Mouse (Mus musculus) ES-E14 (cell line): ENCODE measurements around the gene Olfr412.

ENCODE experiments used
- HCFC1 ChIP-seq: IDR thresholded peaks from 2 replicates; pipeline ENCODE4 v1.6.1; 2012; ENCODE audit warnings: low read length, inconsistent platforms, borderline replicate concordance; ENCODE audit not compliant: insufficient read depth
- MAFK ChIP-seq: IDR thresholded peaks from 2 replicates; pipeline ENCODE4 v1.6.1; 2014; ENCODE audit warnings: mild to moderate bottlenecking, low read depth, low read length, inconsistent platforms; ENCODE audit not compliant: insufficient read depth
- ZNF384 ChIP-seq: IDR thresholded peaks from 2 replicates; pipeline ENCODE4 v1.6.1; 2012; ENCODE audit warnings: low read depth, low read length, inconsistent platforms

GRCm38 (mm10) chr11:74391899-74392298 lies 30.0 kb downstream of the Olfr412 start:
- TF ChIP-seq ZNF384: no peak
- TF ChIP-seq MAFK: no peak
- no peak for TF ChIP-seq HCFC1
